ENCODE assay signal across 7 mouse cellular contexts in the genomic region with DNA sequence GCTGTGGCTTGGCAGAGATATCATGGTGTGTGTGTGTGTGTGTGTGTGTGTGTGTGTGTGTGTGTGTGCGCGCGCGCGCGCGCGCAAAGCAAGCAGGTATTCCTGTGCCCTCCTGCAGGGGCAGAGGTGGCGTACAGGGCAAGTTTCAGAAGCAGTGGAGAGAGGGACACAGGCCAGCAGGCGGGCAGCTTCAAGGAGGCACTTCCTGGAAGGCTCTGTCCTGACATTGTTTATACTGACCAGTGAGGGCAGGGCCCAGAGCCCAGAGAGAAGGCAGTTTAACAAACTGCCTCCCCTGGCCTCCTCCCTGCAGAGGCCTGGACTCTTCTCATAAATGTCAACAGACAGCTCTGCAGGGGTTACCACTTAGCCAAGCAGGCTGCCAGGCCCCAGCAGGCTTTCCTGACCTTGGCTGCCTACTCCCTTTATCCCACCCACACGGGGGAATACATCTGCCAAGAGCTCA. TPM values are rescaled to one million over a fixed set of nuclear protein-coding genes. Genes with fewer than 3 reads are reported as not detected.
DNase-seq lines count a peak whose midpoint lies in the region; ATAC-seq and TF ChIP-seq lines count a peak whose summit lies in the region.

No protein-coding gene starts in this region.

- no peak overlapping the region for H3K4me3 ChIP-seq in midbrain, postnatal 0 days (ENCODE audit: low read depth, low read length)
- H3K4me3 ChIP-seq in midbrain, embryonic 15.5 days, result no peak overlapping the region
- no peak overlapping the region for H3K4me3 ChIP-seq in heart, embryonic 15.5 days
- no peak overlapping the region for H3K4me3 ChIP-seq in myocyte

- H3K36me3 ChIP-seq in midbrain, postnatal 0 days (ENCODE audit: insufficient read depth, low read length), result no peaks in the 10 kb centered on the region
- H3K36me3 ChIP-seq in midbrain, embryonic 15.5 days (replicated peaks), result no peaks in the 10 kb centered on the region
- H3K36me3 ChIP-seq in heart, embryonic 15.5 days, result no peaks in the 10 kb centered on the region; the same call in 1 of the 2 replicates
- peaks cover 38% of the 10 kb centered on the region for H3K36me3 ChIP-seq in myocyte (ENCODE audit: control insufficient read depth, insufficient read depth)

- H3K79me2 ChIP-seq in myocyte (ENCODE audit: control insufficient read depth, insufficient read depth), result peaks cover 37% of the 10 kb centered on the region

- DNase-seq in midbrain, postnatal 0 days (ENCODE audit: low spot score), result peak; percentile 61
- DNase-seq in cerebellum, adult 9-10 months, result peak; percentile 54
- peak; percentile 63 to 71 for DNase-seq in kidney, postnatal 36 days
- DNase-seq in thymus, postnatal 10 days (ENCODE audit: low spot score in 2 of 2), result no peak

- no peak overlapping the region for H3K4me2 ChIP-seq in midbrain, postnatal 0 days (ENCODE audit: low read depth, low read length, poor library complexity, severe bottlenecking)
- H3K4me2 ChIP-seq in midbrain, embryonic 15.5 days, result no peak overlapping the region
- H3K4me2 ChIP-seq in heart, embryonic 15.5 days, result no peak overlapping the region
- H3K4me2 ChIP-seq in myocyte (ENCODE audit: low read depth), result no peak overlapping the region

- H3K27ac ChIP-seq in midbrain, postnatal 0 days (ENCODE audit: low read depth, low read length), result 0 out of 2 replicates have a peak overlapping the region, but pooled peaks have one; percentile 26
- no peak overlapping the region for H3K27ac ChIP-seq in midbrain, embryonic 15.5 days
- peak overlapping the region; percentile 63 for H3K27ac ChIP-seq in heart, embryonic 15.5 days

- H3K27me3 ChIP-seq in midbrain, postnatal 0 days (ENCODE audit: insufficient read depth, low read length), result no peaks in the 10 kb centered on the region
- H3K27me3 ChIP-seq in midbrain, embryonic 15.5 days (replicated peaks), result no peaks in the 10 kb centered on the region
- H3K27me3 ChIP-seq in heart, embryonic 15.5 days, result no peaks in the 10 kb centered on the region
- no peaks in the 10 kb centered on the region for H3K27me3 ChIP-seq in myocyte (ENCODE audit: control insufficient read depth, insufficient read depth, insufficient read length)

- TF ChIP-seq POLR2A in myocyte (IDR thresholded peaks at IDR 0.05; ENCODE audit: insufficient read length, low read depth), result no peak

- no peak overlapping the region for H3K9ac ChIP-seq in midbrain, postnatal 0 days (replicated peaks; ENCODE audit: low read length, poor library complexity, severe bottlenecking)
- no peak overlapping the region for H3K9ac ChIP-seq in midbrain, embryonic 15.5 days
- H3K9ac ChIP-seq in heart, embryonic 15.5 days, result no peak overlapping the region

- no peaks in the 10 kb centered on the region; the same call in 1 of the 2 replicates for H3K4me1 ChIP-seq in midbrain, postnatal 0 days (ENCODE audit: insufficient read depth, low read length)
- peaks cover 13% of the 10 kb centered on the region; the same call in 1 of the 2 replicates for H3K4me1 ChIP-seq in midbrain, embryonic 15.5 days
- H3K4me1 ChIP-seq in heart, embryonic 15.5 days (replicated peaks), result peaks cover 37% of the 10 kb centered on the region

- WGBS in midbrain, postnatal 0 days, result 73% methylated on average over 11 of the region's 11 CpGs
- 79% methylated on average over 9 of the region's 11 CpGs for WGBS in midbrain, embryonic 15.5 days
- WGBS in heart, embryonic 15.5 days, result 59% methylated on average over 11 of the region's 11 CpGs

- H3K9me3 ChIP-seq in midbrain, postnatal 0 days (ENCODE audit: low read length), result no peaks in the 10 kb centered on the region
- no peaks in the 10 kb centered on the region for H3K9me3 ChIP-seq in midbrain, embryonic 15.5 days
- no peaks in the 10 kb centered on the region for H3K9me3 ChIP-seq in heart, embryonic 15.5 days (replicated peaks)

- no peak overlapping the region for H3ac ChIP-seq in myocyte (ENCODE audit: control insufficient read depth, insufficient read length)

- no peak; the same call in 1 of the 2 replicates for TF ChIP-seq CTCF in midbrain, postnatal 0 days (IDR thresholded peaks at IDR 0.05)

- peak; percentile 52; the same call in 1 of the 2 replicates for ATAC-seq in midbrain, postnatal 0 days (ENCODE audit: low FRiP score)
- ATAC-seq in midbrain, embryonic 15.5 days (replicated peaks), result no peak
- ATAC-seq in heart, embryonic 15.5 days (replicated peaks; ENCODE audit: insufficient number of reproducible peaks, insufficient read depth, low FRiP score, low read depth), result peak; percentile 76

TF ChIP-seq in myocyte, 11 proteins besides CTCF, POLR2A, EP300 and RAD21:
- TF ChIP-seq TCF12 (IDR thresholded peaks at IDR 0.05; ENCODE audit: insufficient read depth, poor library complexity, severe bottlenecking), result no peak
- no peak for TF ChIP-seq USF1 (IDR thresholded peaks at IDR 0.05; ENCODE audit: low read depth)
- peak; percentile 14 for TF ChIP-seq POLR2AphosphoS2 (IDR thresholded peaks at IDR 0.05; ENCODE audit: insufficient read length, low read depth)

RNA-seq across cellular contexts. Expression of gene Ppif, which starts 31.1 kb away (rescaled TPM):
- total RNA-seq in midbrain, postnatal 0 days (2014; rRNA removed), result 51.4 and 55.8 TPM in 2 replicates
- 50.2 and 52.2 TPM in 2 replicates for polyA plus RNA-seq in midbrain, postnatal 0 days (2015; fragmentation: Nextera tagmentation; extraction: Ambion mirVana)
- polyA plus RNA-seq in midbrain, embryonic 15.5 days (2015; fragmentation: Nextera tagmentation; extraction: Ambion mirVana), result 30.6 and 32.0 TPM in 2 replicates
- polyA plus RNA-seq in heart, embryonic 15.5 days (2015; fragmentation: Nextera tagmentation; extraction: Ambion mirVana), result 102 and 108 TPM in 2 replicates
- polyA plus RNA-seq in myocyte (2012; fragmentation: generic; extraction: Trizol), result 14.1 TPM

RNA-seq across cellular contexts. Expression of gene Zcchc24, which starts 43.8 kb away (rescaled TPM):
- 28.3 and 34.3 TPM in 2 replicates for total RNA-seq in midbrain, postnatal 0 days (2014; rRNA removed)
- polyA plus RNA-seq in midbrain, postnatal 0 days (2015; fragmentation: Nextera tagmentation; extraction: Ambion mirVana), result 13.9 and 15.3 TPM in 2 replicates
- polyA plus RNA-seq in midbrain, embryonic 15.5 days (2015; fragmentation: Nextera tagmentation; extraction: Ambion mirVana), result 12.3 and 14.2 TPM in 2 replicates
- polyA plus RNA-seq in heart, embryonic 15.5 days (2015; fragmentation: Nextera tagmentation; extraction: Ambion mirVana), result 22.4 and 26.8 TPM in 2 replicates
- 86.2 TPM for polyA plus RNA-seq in myocyte (2012; fragmentation: generic; extraction: Trizol)

Comparison
In these comparisons a context has a peak if more than half of its experiments do, and no peak if none do; other contexts are left out.
1. DNase-seq: peak in midbrain, postnatal 0 days (single experiment), cerebellum, adult 9-10 months (single experiment) and kidney, postnatal 36 days (2 of 2); none in thymus, postnatal 10 days (0 of 2).